Mouse (Mus musculus): ENCODE measurements at regions not wholly inside any gene's neighbourhood (a gene's known extent, or its start where the extent isn't known, plus 50 kb on each side); places are given as distances from the start of the nearest gene placed in this dataset.
"Not testable (repeated sequence)": the region's sequence is repeated elsewhere in the genome, so short reads cannot be mapped to it uniquely, and the experiment has no call there.

- DNase-seq = no peak
Measured at GRCm38 (mm10) chr1:185851262-185851893, 265.7 kb downstream of the Lyplal1 start.

GRCm38 (mm10) chr1:185861692-185862091 is 255.4 kb downstream of the Lyplal1 start:
- no peak for DNase-seq

GRCm38 (mm10) chr1:185865945-185866344 is 251.2 kb downstream of the Lyplal1 start:
- DNase-seq = peak; percentile 85

- DNase-seq = no peak
Measured at GRCm38 (mm10) chr1:185866612-185867011, 250.5 kb downstream of the Lyplal1 start.

- DNase-seq = no peak
Measured at GRCm38 (mm10) chr1:185867018-185867417, 250.1 kb downstream of the Lyplal1 start.

GRCm38 (mm10) chr1:185868721-185869120 is 248.4 kb downstream of the Lyplal1 start:
- no peak for DNase-seq

- peak; percentile 51 for DNase-seq
Measured at GRCm38 (mm10) chr1:185887031-185887430, 230.1 kb downstream of the Lyplal1 start.

GRCm38 (mm10) chr1:185891814-185892213 is 225.3 kb downstream of the Lyplal1 start:
- peak; percentile 34 for DNase-seq

- peak; percentile 8 for DNase-seq
Measured at GRCm38 (mm10) chr1:185893421-185893820, 223.7 kb downstream of the Lyplal1 start.

GRCm38 (mm10) chr1:185898475-185898874 is 218.6 kb downstream of the Lyplal1 start:
- peak; percentile 87 for DNase-seq

GRCm38 (mm10) chr1:185900316-185900715 is 216.8 kb downstream of the Lyplal1 start:
- DNase-seq = peak; percentile 57

GRCm38 (mm10) chr1:185902395-185902794 is 214.7 kb downstream of the Lyplal1 start:
- DNase-seq = peak; percentile 5

GRCm38 (mm10) chr1:185905666-185906065 is 211.4 kb downstream of the Lyplal1 start:
- DNase-seq = peak; percentile 95

- DNase-seq = peak; percentile 49
Measured at GRCm38 (mm10) chr1:185915579-185915978, 201.5 kb downstream of the Lyplal1 start.

- DNase-seq = peak; percentile 6
Measured at GRCm38 (mm10) chr1:185918663-185919062, 198.4 kb downstream of the Lyplal1 start.

GRCm38 (mm10) chr1:185923723-185924122 is 193.4 kb downstream of the Lyplal1 start:
- DNase-seq = no peak

- peak; percentile 9 for DNase-seq
Measured at GRCm38 (mm10) chr1:185929000-185929399, 188.1 kb downstream of the Lyplal1 start.

- DNase-seq = peak; percentile 51
Measured at GRCm38 (mm10) chr1:185929761-185930160, 187.3 kb downstream of the Lyplal1 start.

GRCm38 (mm10) chr1:185933623-185934022 is 183.5 kb downstream of the Lyplal1 start:
- no peak for DNase-seq

GRCm38 (mm10) chr1:185937026-185937425 is 180.1 kb downstream of the Lyplal1 start:
- DNase-seq = peak; percentile 76

- DNase-seq = peak; percentile 21
Measured at GRCm38 (mm10) chr1:185939914-185940313, 177.2 kb downstream of the Lyplal1 start.

GRCm38 (mm10) chr1:185940511-185940910 is 176.6 kb downstream of the Lyplal1 start:
- DNase-seq = no peak

- DNase-seq = no peak
Measured at GRCm38 (mm10) chr1:185951163-185951562, 165.9 kb downstream of the Lyplal1 start.

- DNase-seq = not testable (repeated sequence)
Measured at GRCm38 (mm10) chr1:185955821-185956220, 161.3 kb downstream of the Lyplal1 start.

- no peak for DNase-seq
Measured at GRCm38 (mm10) chr1:185957557-185957956, 159.6 kb downstream of the Lyplal1 start.
